Mouse (Mus musculus) naive thymus-derived CD4-positive, alpha-beta T cell, adult 2 months (primary cell): ENCODE measurements around the gene Rnf40.
A peak's percentile ranks its signal among the peaks of the same experiment; 100 is the strongest.

ENCODE experiments used
- DNase-seq: peaks from one replicate; pipeline ENCODE4 v3.0.0-alpha.2; 2011; ENCODE audit warnings: low read depth

Gene Rnf40

DNA sequence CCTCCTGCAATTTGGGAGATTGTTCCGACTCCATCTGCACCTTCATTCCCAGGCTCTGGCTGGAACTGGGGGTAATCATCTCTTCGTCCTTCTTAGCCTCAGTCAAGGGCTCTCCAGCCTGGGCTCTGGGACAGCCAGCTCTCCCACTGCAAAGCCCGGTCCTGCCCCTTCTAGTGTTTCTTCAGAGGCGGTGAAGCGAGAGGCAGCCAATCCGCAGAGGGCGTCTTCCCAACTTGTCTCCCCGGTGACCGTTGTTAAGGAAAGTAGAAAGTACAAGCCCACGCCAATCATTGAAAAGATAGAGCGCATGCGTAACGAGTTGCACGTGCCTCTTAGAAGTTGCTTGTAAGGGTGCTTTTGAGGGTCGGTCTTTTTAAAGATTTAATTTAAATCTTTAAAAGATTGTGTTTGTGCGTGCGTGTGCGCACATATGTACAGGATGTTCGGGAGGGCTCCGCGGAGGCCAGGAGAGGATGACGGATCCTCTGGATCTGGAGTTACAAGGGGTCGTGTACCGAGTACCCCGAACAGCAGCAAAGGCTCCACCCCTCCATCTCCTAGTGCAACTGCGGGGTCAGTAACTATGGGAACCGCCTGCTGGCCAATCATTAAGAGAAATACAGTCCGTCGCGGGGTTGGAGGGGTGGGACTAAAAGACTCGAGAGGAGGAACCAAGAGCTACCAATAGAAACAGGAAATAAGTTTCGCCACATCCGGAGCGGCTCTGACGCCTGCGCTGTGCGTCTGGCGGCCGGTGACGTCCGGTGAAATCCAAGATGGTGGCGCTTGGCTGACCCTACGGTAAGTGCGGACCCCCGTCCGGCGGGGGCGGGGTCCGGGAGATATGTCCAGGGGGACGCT is at the start of gene Rnf40, which contains the start of gene Ccdc189:
Gene Rnf40 (plus strand): TSS at position 757 of the 861 bp plus-strand sequence.
Gene Ccdc189 (minus strand): TSS at position 585 of the 861 bp plus-strand sequence.
- DNase-seq: peak; percentile 93

- DNase-seq: no peak
These were observed 46.9 kb upstream of the Rnf40 start for GRCm38 (mm10) chr7:127541671-127542070.

DNA sequence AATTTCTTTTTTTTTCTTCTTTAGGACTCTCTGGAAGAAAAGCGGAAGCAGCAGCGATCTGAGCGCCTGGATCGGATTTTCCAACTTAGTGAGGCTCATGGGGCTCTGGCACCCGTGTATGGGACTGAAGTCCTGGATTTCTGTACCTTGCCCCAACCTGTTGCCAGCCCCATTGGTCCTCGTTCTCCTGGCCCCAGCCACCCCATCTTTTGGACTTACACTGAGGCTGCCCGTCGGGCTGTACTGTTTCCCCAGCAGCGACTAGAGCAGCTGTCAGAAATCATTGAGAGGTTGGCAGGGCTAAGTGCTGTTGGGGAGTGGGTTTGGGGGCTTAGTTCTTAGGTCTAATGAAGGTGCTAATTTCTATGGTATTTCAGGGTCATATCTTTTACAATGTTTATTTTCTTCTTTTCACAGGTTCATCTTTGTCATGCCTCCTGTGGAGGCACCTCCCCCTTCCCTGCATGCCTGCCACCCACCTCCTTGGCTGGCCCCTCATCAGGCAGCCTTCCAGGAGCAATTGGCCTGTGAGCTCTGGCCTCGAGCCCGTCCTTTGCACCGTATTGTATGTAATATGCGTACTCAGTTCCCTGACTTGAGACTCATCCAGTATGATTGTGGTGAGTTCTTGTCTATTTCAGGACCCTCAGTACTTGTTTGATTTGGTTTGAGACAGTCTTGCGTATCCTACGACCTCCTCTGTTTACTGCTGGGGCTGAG is 39.3 kb upstream of the Rnf40 start:
- no peak for DNase-seq

DNA sequence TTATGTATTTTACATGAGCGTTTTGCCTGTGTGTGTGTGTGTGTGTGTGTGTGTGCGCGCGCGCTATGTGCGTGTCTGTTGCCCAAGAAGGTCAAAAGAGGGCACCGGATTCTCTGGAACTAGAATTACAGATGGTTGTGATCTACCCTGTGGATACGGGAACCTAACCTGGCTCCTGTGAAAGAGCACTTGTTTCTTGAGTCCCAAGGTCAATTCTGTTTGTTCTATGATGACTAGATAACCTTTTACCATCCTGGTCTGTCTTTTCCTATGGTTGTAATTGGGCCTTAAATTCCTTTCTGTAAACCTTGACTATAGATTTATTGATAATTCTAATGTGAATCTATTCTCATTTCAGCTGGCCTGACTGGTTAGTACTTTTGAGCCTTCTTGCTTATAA is 37.0 kb upstream of the Rnf40 start:
- no peak for DNase-seq

DNA sequence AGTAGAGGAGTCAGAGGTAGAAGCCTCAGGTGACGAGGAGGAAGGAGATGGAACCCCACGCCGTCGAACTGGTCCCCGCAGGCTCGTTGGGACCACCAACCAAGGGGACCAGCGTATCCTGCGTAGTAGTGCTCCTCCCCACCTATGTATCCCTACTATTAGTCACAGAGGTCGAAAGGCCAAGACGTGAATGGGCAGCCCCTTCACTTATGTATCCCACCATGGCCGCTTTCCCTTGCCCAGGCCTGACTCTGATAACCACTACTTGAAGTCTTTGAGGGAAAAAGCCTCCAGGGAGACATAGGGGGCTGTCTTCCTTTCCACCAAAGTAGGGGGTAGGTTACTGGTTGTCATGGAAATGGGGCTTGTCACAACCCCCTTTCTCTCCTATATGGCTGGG is 28.0 kb upstream of the Rnf40 start:
- no peak for DNase-seq

DNA sequence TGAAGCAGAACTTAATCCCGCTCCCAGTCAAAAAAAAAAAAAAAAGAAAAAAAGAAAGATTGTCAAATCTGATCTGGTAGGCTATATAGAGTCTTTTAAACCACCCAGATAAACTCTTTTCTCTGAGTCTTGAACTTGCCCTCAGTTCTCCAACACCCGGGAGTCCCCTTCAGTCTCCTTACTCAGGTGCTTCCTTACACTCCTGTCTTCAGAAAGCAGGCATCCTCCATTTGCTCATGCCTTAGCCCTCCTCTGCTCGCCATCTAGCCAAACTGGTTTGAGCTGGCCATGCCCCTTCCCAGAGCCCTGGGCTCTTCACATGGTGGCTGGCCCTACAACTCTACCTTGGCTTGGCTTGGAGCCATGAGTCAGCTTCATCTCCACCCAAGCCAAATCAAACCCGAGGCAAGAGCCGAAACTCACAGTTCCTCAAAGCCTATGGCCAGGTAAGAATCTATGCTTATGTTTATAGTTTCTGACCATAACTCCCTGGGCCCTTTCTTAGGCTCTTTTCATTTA is 27.2 kb upstream of the Rnf40 start, which contains the start of gene Tmem265:
Gene Tmem265 (plus strand): TSS at position 51 of the 519 bp plus-strand sequence.
- no peak for DNase-seq

DNA sequence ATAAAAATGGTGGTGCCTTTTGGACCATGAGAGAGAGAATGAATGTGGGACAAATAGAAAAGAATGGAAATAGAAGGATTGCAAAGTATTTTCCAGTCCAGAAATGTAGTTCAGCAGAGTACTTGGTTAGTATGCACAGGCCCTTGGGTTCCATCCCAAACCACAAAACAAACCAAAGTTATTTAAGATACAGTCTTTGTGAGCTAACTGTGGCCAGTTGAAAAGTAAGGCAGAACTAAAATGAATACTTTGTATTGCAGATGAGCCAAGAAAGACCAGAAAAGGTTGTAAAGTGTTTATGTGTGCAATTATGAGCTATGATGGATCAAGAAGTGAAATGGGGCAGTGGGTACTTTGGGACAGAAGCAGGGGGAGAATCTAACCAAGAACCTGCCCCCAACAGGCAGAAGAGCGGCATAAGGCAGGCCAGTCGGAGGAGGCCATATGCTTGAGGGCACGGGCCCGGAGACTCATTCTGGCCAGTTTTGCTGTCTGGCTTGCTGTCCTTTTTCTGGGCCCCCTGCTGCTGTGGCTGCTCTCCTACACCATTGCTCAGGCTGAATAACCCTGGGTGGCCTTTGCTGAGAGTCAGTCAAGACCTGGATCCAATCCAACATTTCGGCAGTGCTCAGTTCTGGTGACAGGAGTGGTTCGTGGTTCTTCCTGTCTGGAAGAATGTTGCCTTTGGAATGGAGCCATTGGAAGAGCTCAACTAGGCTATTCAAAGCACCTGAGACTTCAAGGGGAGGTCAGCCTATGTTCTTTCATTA is 24.0 kb upstream of the Rnf40 start:
- no peak for DNase-seq

- DNase-seq: peak; percentile 96
These were observed 15.6 kb upstream of the Rnf40 start, which contains the start of gene Phkg2 for GRCm38 (mm10) chr7:127572895-127573471. Gene Phkg2 (plus strand): TSS chr7:127573340.

- DNase-seq: no peak
These were observed 15.0 kb upstream of the Rnf40 start for GRCm38 (mm10) chr7:127573503-127574008.

GRCm38 (mm10) chr7:127574115-127574514 is 14.5 kb upstream of the Rnf40 start:
- DNase-seq: no peak

- no peak for DNase-seq
These were observed 5.3 kb upstream of the Rnf40 start for GRCm38 (mm10) chr7:127583260-127583659.

GRCm38 (mm10) chr7:127585031-127585430 is 3.5 kb upstream of the Rnf40 start:
- DNase-seq: no peak

DNA sequence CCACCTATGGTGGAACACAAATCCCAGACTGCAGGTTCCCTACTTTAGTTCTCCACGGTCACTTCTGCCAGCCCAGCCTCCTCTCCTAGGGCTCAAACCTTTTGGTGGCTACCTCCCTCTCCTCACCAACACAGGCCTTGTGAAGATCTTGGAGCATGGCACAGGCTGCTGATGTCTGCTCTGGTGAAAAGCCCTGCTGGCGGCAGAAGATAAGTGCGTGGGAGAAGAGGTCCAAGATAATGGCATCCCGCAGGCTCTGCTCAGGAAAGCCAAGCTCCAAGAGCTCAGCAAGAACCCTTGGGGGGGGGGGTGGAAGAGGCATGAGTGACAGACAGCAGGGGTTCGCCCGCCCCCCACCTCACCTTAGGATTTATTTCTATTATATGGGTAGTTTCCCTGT is 2.4 kb upstream of the Rnf40 start:
- no peak for DNase-seq

- no peak for DNase-seq
These were observed 1.4 kb upstream of the Rnf40 start for GRCm38 (mm10) chr7:127587196-127587595.

GRCm38 (mm10) chr7:127588901-127589300 is 334 bp downstream of the Rnf40 start:
- DNase-seq: no peak

DNA sequence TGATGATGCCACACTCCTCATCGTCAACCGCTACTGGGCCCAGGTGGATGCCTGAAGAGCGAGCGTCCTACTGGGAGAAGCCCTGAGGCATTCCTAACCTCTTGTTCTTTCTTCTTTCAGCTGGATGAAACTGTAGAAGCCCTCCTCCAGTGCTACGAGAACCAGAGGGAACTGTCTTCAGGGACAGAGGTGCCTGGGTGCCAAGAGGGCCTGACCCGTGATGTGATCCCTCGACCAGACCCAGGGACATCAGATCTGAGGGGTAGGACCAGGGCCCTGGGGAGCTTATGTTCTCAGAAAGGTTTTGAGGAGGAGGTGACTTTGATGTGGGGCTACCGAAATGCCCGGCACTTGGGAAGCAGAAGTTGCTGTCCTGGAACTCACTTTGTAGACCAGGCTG is 1.1 kb downstream of the Rnf40 start:
- no peak for DNase-seq

GRCm38 (mm10) chr7:127591108-127591507 is 2.5 kb downstream of the Rnf40 start:
- DNase-seq: no peak

- DNase-seq: no peak
These were observed 4.0 kb downstream of the Rnf40 start for GRCm38 (mm10) chr7:127592575-127592974.

- DNase-seq: no peak
These were observed 8.2 kb downstream of the Rnf40 start for GRCm38 (mm10) chr7:127596747-127597146.

DNA sequence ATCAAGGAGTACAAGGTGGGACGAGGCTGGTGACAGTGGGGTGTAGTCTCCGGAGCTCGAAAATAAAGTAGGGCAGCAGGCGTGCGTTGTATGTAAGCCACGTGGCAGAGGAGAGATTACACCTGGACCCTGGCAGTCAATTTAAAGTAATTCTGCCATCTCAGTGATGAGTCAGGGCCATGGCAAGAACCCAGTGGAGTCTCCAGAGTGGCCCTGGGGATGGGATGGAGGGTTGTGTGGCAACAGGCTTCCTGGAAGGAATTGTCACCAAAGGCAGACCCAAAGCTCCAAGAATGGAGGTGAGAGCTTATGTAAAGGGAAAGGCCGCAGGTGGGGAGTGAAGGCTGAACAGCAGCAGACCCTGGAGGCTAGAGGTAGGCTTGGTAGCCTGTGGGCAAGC is 12.0 kb downstream of the Rnf40 start:
- DNase-seq: no peak

- DNase-seq: no peak
These were observed 13.2 kb downstream of the Rnf40 start for GRCm38 (mm10) chr7:127601735-127602134.
